Mouse (Mus musculus) olfactory bulb, adult 2 months (tissue): Measurements from ENCODE around the gene Gm44596. TPM values are rescaled to one million over a fixed set of nuclear protein-coding genes. Genes with fewer than 3 reads are reported as not detected.

Experiments
- H3K27ac ChIP-seq: fragments of 200-500 bp; 2 replicates; pipeline ENCODE4 v1.5.1; 2012; ENCODE audit warnings: low read depth, low read length; ENCODE audit not compliant: insufficient read depth
- H3K4me1 ChIP-seq: fragments of 200-500 bp; 2 replicates; pipeline ENCODE4 v1.6.1; 2012; ENCODE audit warnings: low read length; ENCODE audit not compliant: control insufficient read depth, insufficient read depth
- H3K4me3 ChIP-seq: fragments of 200-500 bp; 2 replicates; pipeline ENCODE4 v1.5.1; 2012; ENCODE audit warnings: mild to moderate bottlenecking, low read depth, low read length, moderate library complexity; ENCODE audit not compliant: insufficient read depth
- CTCF ChIP-seq: fragments of 200-500 bp; IDR thresholded peaks from 2 replicates; pipeline ENCODE4 v1.5.1; 2012; ENCODE audit warnings: low read depth, mild to moderate bottlenecking, low read length, moderate library complexity; ENCODE audit not compliant: insufficient read depth
- POLR2A ChIP-seq: fragments of 200-500 bp; IDR thresholded peaks from 2 replicates; pipeline ENCODE4 v1.6.1; 2012; ENCODE audit warnings: mild to moderate bottlenecking, low read depth, low read length, moderate library complexity; ENCODE audit not compliant: insufficient read depth
- WGBS: fragments of 180-500 bp; shearing (Covaris S2); methylation state at CpG from one replicate; pipeline ENCODE4 v1.1.7; 2018; 5-methylcytosine and 5-hydroxymethylcytosine counted together
- polyA plus RNA-seq: library from polyadenylated mRNA; stranded (reverse); fragments of >200 nt; gene quantifications from 2 replicates; pipeline ENCODE4 v1.2.4, GENCODE M21; 2012; ENCODE audit warnings: low replicate concordance; ENCODE audit not compliant: missing spikeins, insufficient read depth, insufficient read length

The Gm44596 gene
- polyA plus RNA-seq, 1 experiment = not detected

- TF ChIP-seq POLR2A (no peak), CTCF (no peak)
- WGBS = under 1% methylated on average over 28 of the region's 28 CpGs
- peak overlapping the region; percentile 84 for H3K27ac ChIP-seq
- peak overlapping the region; percentile 88 for H3K4me3 ChIP-seq
- peaks cover 7% of the 10 kb centered on the region; the same call in 1 of the 2 replicates for H3K4me1 ChIP-seq
Observed at GRCm38 (mm10) chr6:128355201-128355681, 20.1 kb upstream of the Gm44596 start.

- WGBS = under 1% methylated on average over 42 of the region's 42 CpGs
- Histone ChIP-seq H3K4me3 (peak within 1 kb of the TSS; percentile 88), H3K4me1 (peaks cover 6% of the 10 kb centered on the region; the same call in 1 of the 2 replicates), H3K27ac (peak within 1 kb of the TSS; percentile 84)
- no peak for TF ChIP-seq CTCF
- peak; percentile 96 for TF ChIP-seq POLR2A
Observed at GRCm38 (mm10) chr6:128355726-128356416, 19.4 kb upstream of the Gm44596 start, which contains the start of gene Tulp3. Gene Tulp3 (minus strand): TSS chr6:128355851.

GRCm38 (mm10) chr6:128358999-128359398 lies 16.3 kb upstream of the Gm44596 start:
- 6% methylated on average over 2 of the region's 2 CpGs for WGBS
- H3K4me3 ChIP-seq = no peak overlapping the region
- TF ChIP-seq POLR2A = no peak
- peak; percentile 74 for TF ChIP-seq CTCF
- no peak overlapping the region for H3K27ac ChIP-seq
- no peaks in the 10 kb centered on the region for H3K4me1 ChIP-seq

GRCm38 (mm10) chr6:128361901-128362300 lies 13.4 kb upstream of the Gm44596 start:
- 12% methylated on average over 9 of the region's 9 CpGs for WGBS
- Histone ChIP-seq H3K27ac (no peak overlapping the region), H3K4me3 (peak overlapping the region; percentile 63), H3K4me1 (no peaks in the 10 kb centered on the region)
- no peak for TF ChIP-seq CTCF
- TF ChIP-seq POLR2A = no peak

GRCm38 (mm10) chr6:128362381-128363006 lies 12.8 kb upstream of the Gm44596 start, which contains the start of the genes Rhno1 and Foxm1:
Gene Rhno1 (minus strand): TSS chr6:128362911.
Gene Foxm1 (plus strand): TSS chr6:128362967.
- peak within 1 kb of the TSS; percentile 4; the same call in 1 of the 2 replicates for H3K27ac ChIP-seq
- TF ChIP-seq CTCF (no peak), POLR2A (peak; percentile 57; the same call in 1 of the 2 replicates)
- no peaks in the 10 kb centered on the region for H3K4me1 ChIP-seq
- 0% methylated on average over 74 of the region's 76 CpGs for WGBS
- H3K4me3 ChIP-seq = peak within 1 kb of the TSS; percentile 63

GRCm38 (mm10) chr6:128363007-128363825 lies 12.1 kb upstream of the Gm44596 start:
- peak overlapping the region; percentile 63 for H3K4me3 ChIP-seq
- 2% methylated on average over 45 of the region's 46 CpGs for WGBS
- H3K27ac ChIP-seq = no peak overlapping the region
- TF ChIP-seq CTCF (no peak), POLR2A (no peak)
- H3K4me1 ChIP-seq = no peaks in the 10 kb centered on the region

- no peak for TF ChIP-seq POLR2A
- TF ChIP-seq CTCF = no peak
- no peak overlapping the region for H3K4me3 ChIP-seq
- H3K4me1 ChIP-seq = no peaks in the 10 kb centered on the region
- WGBS = 65% methylated on average over 6 of the region's 6 CpGs
- H3K27ac ChIP-seq = no peak overlapping the region
Observed at GRCm38 (mm10) chr6:128364721-128365120, 10.6 kb upstream of the Gm44596 start.

- TF ChIP-seq CTCF (no peak), POLR2A (no peak)
- WGBS = 92% methylated on average over 5 of the region's 5 CpGs
- no peak overlapping the region for H3K27ac ChIP-seq
- no peaks in the 10 kb centered on the region for H3K4me1 ChIP-seq
- no peak overlapping the region for H3K4me3 ChIP-seq
Observed at GRCm38 (mm10) chr6:128366466-128366865, 8.8 kb upstream of the Gm44596 start.

GRCm38 (mm10) chr6:128370040-128370439 lies 5.3 kb upstream of the Gm44596 start:
- 95% methylated on average over 5 of the region's 5 CpGs for WGBS
- Histone ChIP-seq H3K4me3 (no peak overlapping the region), H3K4me1 (peaks cover 12% of the 10 kb centered on the region), H3K27ac (no peak overlapping the region)
- no peak for TF ChIP-seq CTCF
- TF ChIP-seq POLR2A = no peak
